Mouse (Mus musculus): ENCODE results near the gene Lrrc71. TPM values are rescaled to one million over a fixed set of nuclear protein-coding genes. Genes with fewer than 3 reads are reported as not detected.
A peak's percentile ranks its signal among the peaks of the same experiment; 100 is the strongest.

Gene Lrrc71
- total RNA-seq, 2 experiments from 2014 or later: 0.11 TPM; not detected in 1

GRCm38 (mm10) chr3:87763683-87764289, 15.4 kb upstream of the Lrrc71 start:
- DNase-seq: peak; percentile 81

GRCm38 (mm10) chr3:87763202-87763601, 14.8 kb upstream of the Lrrc71 start:
- no peak for DNase-seq

DNA sequence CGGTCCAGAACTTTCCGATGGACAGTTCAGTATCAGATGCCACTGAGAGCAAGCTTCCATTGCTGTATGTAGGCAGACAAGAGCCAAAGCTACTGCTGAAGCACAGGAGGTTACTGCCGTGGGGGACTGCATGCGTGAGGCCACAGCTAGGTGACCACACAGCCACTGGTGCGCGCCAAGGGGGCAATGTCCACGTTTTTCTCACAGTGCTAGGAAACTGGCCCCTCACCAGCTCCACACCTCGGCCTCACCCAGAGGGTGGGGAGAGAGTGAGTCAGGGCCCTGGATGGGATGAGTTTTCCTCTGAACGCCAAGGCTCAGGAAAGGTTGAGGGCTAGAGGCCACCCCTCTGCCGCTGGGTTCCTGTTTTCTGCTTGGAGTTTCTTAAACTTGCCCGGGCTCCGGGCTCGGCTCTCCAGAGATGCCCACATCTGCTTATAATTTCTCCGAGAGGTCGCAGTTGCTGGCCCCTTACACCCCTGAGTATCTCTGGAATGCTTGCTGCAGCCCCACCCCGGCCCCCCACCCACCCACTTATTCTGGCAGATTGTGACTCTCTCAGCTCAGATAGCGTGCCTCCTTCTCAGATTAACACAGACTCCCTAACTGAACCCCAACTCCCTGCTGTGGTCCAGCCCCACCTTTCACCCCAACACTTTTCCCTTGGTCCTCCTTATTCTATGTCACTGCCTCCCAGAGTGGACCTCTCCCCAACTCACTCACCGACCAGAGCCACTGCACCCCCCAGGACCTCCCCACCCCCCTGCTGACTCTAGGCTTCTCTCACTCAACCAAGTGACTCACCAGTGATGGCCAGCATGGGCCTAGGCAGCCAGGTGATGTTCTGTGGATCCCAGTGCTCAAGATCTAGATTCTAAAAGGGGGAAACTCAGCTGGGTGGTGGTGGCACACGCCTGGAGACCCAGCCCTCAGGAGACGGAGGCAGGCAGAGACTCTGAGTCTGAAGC, 13.3 kb upstream of the Lrrc71 start:
- no peak for DNase-seq

GRCm38 (mm10) chr3:87758641-87759040, 10.2 kb upstream of the Lrrc71 start:
- no peak for DNase-seq

DNA sequence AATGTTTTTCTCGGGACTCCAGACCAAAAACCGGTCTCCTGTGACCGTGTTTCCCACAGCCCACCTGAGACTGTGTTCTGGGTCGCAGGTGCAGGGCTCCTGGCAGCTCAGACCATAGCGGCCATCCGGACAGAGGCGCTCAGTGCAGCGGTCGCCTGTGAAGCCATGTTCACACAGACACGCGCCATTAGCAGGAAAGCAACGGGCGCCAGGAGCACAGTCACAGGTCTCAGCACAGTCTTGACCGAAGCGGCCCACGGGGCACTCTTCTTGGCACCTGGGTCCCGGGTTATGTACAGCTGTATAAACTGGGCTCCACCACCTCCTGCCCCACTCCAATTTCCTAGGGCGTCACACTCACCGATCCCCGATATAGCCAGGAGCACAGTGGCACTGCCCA, 8.1 kb upstream of the Lrrc71 start:
- DNase-seq: no peak

- DNase-seq: peak; percentile 94
Measured at GRCm38 (mm10) chr3:87755964-87756363, 7.5 kb upstream of the Lrrc71 start.

- DNase-seq: no peak
Measured at GRCm38 (mm10) chr3:87753829-87754228, 5.4 kb upstream of the Lrrc71 start.

- DNase-seq: no peak
Measured at GRCm38 (mm10) chr3:87752567-87752966, 4.1 kb upstream of the Lrrc71 start.

DNA sequence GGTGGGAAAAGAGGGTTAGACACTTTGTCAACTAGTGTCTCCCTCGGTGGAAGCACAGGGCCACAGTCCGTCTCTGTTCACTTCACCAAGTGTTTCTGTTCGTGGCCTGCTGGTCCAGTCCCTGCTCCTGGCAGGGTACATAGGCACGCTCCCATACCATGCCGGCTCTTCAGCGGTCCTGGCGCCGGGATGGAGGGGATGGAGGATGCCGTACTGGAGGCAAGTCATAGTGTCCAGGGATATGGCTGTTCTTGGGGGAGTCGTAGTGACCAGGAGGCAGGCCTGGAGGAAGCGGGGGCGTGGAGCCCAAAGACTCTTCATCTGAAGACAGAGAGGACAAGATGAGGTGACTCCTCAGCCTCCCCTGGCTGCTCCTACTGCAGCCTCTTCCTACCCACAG, 1.6 kb upstream of the Lrrc71 start:
- DNase-seq: no peak

- DNase-seq: peak; percentile 56
Measured at GRCm38 (mm10) chr3:87749036-87749435, 611 bp upstream of the Lrrc71 start.

DNA sequence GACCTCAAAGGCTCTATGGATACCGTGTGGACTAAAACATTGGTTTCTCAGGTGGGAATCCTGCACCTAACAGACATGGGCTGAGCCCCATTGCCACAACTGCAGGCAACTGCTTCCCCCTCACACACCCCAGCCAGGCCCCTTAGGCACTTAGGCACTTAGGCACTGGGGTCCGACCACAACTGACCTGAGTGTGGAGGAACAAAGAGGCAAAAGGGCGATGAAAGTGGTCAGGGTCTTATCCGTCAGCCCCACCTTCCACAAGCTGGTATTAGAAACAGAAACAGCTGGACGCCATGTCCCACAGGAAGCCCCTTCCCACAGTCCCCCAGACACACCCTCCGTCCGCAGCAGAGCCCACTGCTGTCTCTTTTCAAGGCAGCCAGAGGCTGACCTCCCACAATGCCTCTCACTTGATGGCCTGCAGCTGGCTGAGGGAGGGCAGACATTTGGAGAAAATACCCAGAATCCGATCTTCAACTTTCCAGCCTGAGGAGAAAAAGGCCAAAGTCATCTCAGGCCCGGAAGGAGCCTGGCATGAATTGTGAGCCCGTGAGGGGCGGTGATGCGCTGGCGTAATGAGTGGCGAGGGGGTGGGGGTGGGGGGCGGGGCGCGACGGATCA, 3.3 kb downstream of the Lrrc71 start:
- DNase-seq: no peak

DNA sequence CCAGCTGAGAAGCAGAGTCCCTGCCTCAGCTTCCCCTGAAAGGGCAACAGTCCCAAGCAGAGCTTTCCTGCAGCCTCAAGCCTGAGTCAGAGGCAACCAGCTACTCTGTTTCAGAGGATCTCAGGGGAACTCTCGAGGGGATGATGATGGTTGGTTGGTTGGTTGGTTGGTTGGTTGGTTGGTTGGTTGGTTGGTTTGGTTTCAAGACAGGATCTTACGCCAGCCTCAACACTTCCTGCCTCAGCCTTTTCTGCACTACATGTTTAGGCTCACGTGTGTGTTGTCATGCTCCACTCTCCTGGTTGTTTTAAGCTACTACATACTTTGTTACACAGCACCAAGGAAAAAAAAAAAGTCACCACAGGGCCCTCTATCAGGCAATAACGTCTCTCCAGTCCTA, 4.5 kb downstream of the Lrrc71 start:
- DNase-seq: no peak

DNA sequence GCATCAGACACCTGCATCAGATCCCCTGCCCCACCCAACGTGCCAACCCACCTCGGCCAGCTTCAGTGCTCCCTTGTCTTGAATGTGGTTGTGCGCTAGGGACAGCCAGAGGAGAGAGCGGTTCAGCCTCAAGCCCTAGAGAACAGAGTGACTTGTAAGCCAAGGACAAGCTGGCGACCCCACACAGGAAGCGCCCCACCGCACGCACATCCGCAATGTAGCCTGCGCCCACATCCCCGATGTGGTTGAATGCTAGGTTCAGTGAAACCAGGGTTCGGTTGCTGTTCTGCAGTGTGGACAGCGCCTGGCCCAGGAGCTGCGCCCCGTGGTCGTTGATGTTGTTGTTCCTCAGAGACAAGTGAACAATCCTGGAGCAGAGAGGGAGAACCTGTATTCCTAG, 5.7 kb downstream of the Lrrc71 start:
- no peak for DNase-seq

DNA sequence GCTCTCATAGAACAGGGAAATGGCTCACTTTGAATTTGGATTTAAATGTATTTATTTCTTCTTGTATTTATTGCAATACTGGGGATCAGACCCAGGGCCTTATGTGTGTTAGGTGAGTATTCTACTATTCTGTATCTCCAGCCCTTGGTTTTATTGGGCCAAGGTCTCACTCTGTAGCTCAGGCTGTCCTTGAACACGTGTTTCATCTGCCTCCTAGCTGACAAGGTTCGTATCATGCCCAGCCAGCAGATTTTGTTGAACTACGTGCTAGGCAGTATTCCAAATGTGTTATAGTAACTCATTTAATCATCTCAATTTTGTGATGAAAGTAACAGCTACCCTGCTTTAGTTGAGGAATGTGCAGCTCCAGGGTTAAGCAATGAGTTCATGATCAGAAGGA, 6.4 kb downstream of the Lrrc71 start:
- DNase-seq: no peak

DNA sequence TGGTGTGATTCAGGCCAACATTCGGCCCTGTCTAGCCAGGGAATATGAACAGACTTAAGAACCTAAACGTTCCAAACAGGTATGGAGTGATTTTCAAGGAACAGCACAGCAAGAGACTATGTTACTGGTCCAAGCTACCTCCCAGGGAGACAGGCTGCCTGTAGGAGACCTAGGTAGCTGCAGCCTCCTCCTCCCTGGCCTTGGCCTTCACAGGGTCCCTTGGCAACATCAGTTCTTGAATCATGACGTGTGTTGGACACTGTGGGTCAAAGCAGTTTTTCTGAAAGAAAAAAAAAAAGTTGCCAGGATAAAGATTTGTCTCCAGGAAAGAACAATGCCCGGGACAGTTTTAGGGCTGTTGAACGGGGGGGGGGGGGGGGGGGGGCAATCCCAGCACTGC, 9.5 kb downstream of the Lrrc71 start:
- DNase-seq: no peak

- no peak for DNase-seq
Measured at GRCm38 (mm10) chr3:87735335-87735734, 13.1 kb downstream of the Lrrc71 start.

DNA sequence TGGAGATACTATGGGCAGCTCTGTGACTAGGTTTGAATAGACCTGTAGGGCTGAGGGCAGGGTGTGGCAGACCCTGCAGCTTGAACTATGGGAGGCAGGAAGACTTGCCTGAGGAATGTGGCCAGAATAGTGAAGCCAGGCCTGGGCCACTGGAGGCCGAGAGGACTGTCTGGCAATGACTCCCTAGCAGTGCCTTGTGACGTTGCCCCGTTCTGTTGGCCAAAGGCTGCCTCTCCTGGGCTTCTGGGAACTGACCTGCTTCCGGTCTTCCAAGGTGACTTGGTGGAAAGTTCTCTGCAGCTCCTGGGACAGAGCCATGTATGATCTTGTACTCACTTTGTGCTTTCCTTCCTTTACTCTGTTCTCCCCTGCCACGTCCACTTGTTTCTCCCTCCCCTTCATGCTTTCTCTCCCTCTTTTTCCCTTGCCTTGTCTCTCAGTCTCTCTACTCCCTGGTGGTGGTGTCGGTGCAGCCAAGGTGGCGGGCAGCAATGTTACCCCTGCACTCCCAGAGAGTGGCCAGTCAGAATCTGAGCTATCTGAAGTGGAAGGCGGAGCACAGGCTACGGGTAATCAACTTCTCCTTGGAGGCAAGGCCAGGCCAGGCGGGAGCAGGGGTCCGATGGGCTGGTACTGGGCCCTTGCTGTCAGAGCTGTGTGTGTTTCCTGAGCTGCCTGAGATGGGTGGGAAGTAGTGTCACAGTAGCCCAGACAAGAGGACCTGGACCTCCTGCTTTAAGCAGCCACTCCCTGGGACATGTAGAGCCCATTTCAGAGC, 14.3 kb downstream of the Lrrc71 start:
- DNase-seq: no peak

DNA sequence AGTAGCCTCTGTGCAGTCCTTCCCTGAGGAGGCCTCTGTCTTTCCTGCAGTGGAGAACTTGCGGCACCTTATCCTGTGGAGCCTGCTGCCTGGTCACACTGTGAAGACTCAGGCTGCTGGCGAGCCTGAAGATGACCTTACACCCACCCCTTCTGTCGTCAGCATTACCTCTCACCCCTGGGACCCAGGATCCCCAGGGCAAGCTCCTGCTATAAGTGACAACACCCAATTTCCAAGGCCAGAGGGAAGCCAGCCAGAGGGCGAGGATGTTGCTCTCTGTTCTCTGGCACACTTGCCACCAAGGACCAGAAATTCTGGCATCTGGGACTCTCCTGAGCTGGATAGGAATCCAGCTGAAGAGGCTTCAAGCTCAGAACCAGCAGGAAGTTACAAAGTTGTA, 15.3 kb downstream of the Lrrc71 start:
- DNase-seq: no peak

DNA sequence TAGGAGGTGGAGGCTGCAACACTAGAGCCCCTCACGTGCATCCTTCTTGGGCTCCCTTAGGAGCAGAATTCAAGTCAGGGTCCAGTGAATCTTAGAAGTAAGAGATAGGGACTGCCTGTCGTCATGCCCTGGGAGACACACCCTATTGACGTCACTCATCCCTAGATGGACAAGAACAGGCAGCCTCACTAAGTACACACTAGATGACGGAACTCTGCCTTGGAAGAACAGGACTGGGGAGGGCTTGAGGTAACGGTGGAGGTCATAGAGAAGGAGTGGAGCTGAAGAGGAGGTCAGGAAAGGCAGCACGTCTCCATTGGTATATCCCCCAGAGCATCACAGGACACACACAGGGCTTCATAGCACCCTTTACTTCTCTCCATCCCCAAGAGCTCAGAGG, 19.7 kb downstream of the Lrrc71 start:
- DNase-seq: no peak

DNA sequence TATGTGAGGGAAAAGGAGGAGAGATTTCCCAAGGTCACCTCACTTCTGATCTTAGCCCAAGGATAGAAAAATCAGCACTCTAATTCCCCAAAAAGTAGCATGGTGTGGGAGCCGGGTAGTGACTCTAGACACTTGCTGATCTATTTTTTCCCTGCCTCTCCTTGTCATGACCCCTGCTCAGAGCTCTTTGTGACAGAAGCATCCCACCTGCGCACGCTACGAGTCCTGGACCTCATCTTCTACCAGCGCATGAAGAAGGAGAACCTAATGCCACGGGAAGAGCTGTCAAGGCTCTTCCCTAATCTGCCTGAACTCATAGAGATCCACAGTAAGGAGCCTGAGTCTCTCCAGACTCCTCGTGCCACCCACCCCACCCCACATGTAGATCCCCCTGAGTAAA, 22.2 kb downstream of the Lrrc71 start:
- DNase-seq: no peak

- no peak for DNase-seq
Measured at GRCm38 (mm10) chr3:87725396-87726160, 22.8 kb downstream of the Lrrc71 start.

- DNase-seq: no peak
Measured at GRCm38 (mm10) chr3:87724556-87724955, 23.9 kb downstream of the Lrrc71 start.

Measured in gastrocnemius, postnatal 10 days (tissue).